ENCODE assay signal across 27 mouse cellular contexts in the genomic region with DNA sequence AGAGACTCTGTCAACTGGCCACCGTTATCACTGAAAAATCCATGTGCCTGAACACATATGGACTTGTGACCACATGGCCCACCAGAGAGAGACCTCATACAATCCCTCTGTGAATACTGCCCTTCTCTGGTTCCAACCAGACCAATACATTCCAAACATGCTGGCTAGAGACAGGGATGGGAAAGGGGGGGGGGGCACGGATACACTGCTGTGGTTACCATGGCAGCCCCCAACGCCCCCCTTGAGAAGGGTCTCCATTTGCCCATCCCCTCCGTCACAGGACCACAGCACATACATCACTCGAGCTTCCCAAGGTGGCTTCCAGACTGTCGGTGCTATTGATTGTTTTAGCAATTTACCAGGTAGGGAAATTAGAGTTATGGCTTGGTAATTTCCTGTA. TPM values are rescaled to one million over a fixed set of nuclear protein-coding genes. Genes with fewer than 3 reads are reported as not detected.
"Had no signal": no experiment of that assay in that cellular context is flagged by ENCODE, and none has a peak within 500 bp of the region (broad histone marks: within the 10 kb centered on the region; RNA-seq: fewer than 3 reads in every experiment).

No protein-coding gene starts in this region.

- H3K36me3 ChIP-seq: liver, embryonic 15.5 days; lung, embryonic 15.5 days; midbrain, embryonic 13.5 days; midbrain, embryonic 15.5 days had no signal

- H3K9ac ChIP-seq: liver, embryonic 15.5 days; liver, postnatal 0 days; lung, embryonic 15.5 days; midbrain, embryonic 13.5 days; midbrain, embryonic 15.5 days had no signal

- H3K9me3 ChIP-seq: liver, embryonic 15.5 days; lung, embryonic 15.5 days; megakaryocyte, embryonic 14.5 days; midbrain, embryonic 13.5 days; midbrain, embryonic 15.5 days had no signal

- H3K27ac ChIP-seq: liver, embryonic 15.5 days; lung, embryonic 15.5 days; macrophage; midbrain, embryonic 13.5 days; midbrain, embryonic 15.5 days had no signal

- H3K4me2 ChIP-seq: liver, embryonic 15.5 days; lung, embryonic 15.5 days; midbrain, embryonic 11.5 days; midbrain, embryonic 13.5 days; midbrain, embryonic 15.5 days had no signal

- H3K27me3 ChIP-seq: liver, embryonic 15.5 days; lung, embryonic 15.5 days; midbrain, embryonic 13.5 days; midbrain, embryonic 15.5 days had no signal

- ATAC-seq: liver, postnatal 0 days; lung, postnatal 0 days; midbrain, embryonic 13.5 days; midbrain, embryonic 15.5 days had no signal

- H3K4me3 ChIP-seq: liver, embryonic 15.5 days; lung, embryonic 15.5 days; megakaryocyte, embryonic 14.5 days; midbrain, embryonic 13.5 days; midbrain, embryonic 15.5 days had no signal

- DNase-seq: liver, postnatal 0 days; lung, adult 2 months; lung, postnatal 14 days; lung, postnatal 36 days; right cerebral cortex, adult 18-20 months; right cerebral cortex, postnatal 25 days; right cerebral cortex, postnatal 4 days; spleen, adult 18-20 months; thymus, adult 18-20 months; thymus, postnatal 14 days; thymus, postnatal 36 days had no signal

- H3K4me1 ChIP-seq: liver, embryonic 15.5 days; lung, embryonic 15.5 days; megakaryocyte, embryonic 14.5 days had no signal

RNA-seq across cellular contexts. Expression of gene Spert, which starts 23.5 kb away (rescaled TPM):
- total RNA-seq: megakaryocyte progenitor cell, adult 5-6 weeks; midbrain, postnatal 0 days had no signal
- polyA plus RNA-seq: liver, embryonic 15.5 days; liver, postnatal 0 days; lung, adult 2 months; lung, embryonic 15.5 days; lung, postnatal 0 days; macrophage; midbrain, embryonic 11.5 days; midbrain, embryonic 13.5 days; midbrain, embryonic 15.5 days; midbrain, postnatal 0 days; neural tube, embryonic 11.5 days; small intestine, adult 2 months; stomach, embryonic 14.5 days; stomach, embryonic 16.5 days; thymus, postnatal 0 days had no signal

RNA-seq across cellular contexts. Expression of gene Erich6b, which starts 25.7 kb away (rescaled TPM):
- total RNA-seq: megakaryocyte progenitor cell, adult 5-6 weeks; midbrain, postnatal 0 days; monocyte, adult 5-6 weeks had no signal
- polyA plus RNA-seq: liver, embryonic 15.5 days; liver, postnatal 0 days; lung, adult 2 months; lung, embryonic 15.5 days; lung, postnatal 0 days; macrophage; midbrain, embryonic 11.5 days; midbrain, embryonic 13.5 days; midbrain, embryonic 15.5 days; midbrain, postnatal 0 days; neural tube, embryonic 11.5 days; small intestine, adult 2 months; stomach, embryonic 14.5 days; stomach, embryonic 16.5 days; thymus, postnatal 0 days had no signal
